Mouse (Mus musculus): ENCODE measurements around the gene Zfp335. TPM values are rescaled to one million over a fixed set of nuclear protein-coding genes. Genes with fewer than 3 reads are reported as not detected.

The Zfp335 gene
- total RNA-seq (2021) = 10 to 100 TPM; 22.6 to 28.5 TPM

DNA sequence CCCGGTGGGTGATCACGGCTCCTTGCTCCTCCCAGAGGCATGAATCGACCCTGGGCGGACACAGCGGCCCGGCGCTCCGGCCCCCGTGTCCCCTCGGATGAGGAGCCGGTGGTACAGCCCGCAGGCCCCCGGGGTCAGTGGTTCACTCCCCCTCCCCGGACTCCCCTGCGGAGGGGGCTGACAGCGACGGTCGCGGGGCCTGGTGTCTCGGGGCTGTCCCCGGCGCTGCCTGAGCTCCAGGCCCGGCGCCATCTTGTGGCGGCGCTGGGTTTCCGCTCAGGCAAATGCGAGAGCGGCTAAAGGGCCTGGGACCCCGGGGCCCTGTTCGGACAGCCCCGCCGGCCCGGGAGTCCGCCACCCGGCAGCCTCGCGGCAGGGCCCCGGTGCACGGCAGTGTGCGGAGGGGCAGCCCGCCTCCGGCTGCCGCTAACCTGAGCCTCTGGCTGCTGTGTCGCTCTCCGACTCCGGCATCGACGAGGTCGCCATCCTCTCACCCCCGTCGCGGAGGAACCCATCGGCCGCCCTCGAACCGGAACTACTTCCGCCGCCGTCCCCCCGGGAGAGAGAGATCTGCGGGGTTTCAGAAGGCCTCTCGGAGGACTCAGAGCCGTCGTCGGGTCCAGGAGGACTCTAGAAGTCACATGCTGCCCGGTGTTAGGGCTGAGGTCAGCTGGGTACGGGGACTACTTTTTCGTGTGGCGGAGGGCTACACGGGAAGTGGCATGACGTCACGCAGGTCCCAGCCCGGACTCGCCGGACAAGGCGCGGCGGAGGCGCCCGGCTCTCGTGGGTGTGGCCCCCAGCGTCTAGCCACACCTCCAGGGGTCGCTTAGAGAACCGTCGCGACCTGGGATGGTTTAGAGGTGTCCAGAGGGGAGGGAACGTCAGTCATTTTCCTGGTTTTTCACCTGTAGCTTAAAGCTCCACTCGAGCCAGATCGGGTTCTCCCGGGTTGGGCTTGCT is at the start of gene Zfp335:
TSS of gene Zfp335 (minus strand) at position 672 of the 963 bp plus-strand sequence.
- peak; percentile 94 to 95 for DNase-seq (ENCODE audit: low spot score in 2 of 2)

GRCm38 (mm10) chr2:164960716-164961441 is 49.3 kb upstream of the Zfp335 start, which contains the start of gene Slc12a5:
Gene Slc12a5 (plus strand): TSS chr2:164960802.
- intact Hi-C loops (cut with DNase I) = loop anchor here (2.0 to 5.0 kb wide), 2 partner anchors 110 to 316 kb away; no protein-coding TSS in a partner anchor
- peak in 1 of 2 experiments; percentile 73 for DNase-seq (ENCODE audit: low spot score in 2 of 2)

More for the DNA sequence above, at the start of gene Zfp335:
- intact Hi-C loops (cut with DNase I) = loop anchor here (2.0 kb wide), 2 partner anchors 33 to 123 kb away; partner anchors contain the start of genes Ncoa5 and Pcif1

- intact Hi-C loops (cut with DNase I) = no loop called here
- no peak for DNase-seq (ENCODE audit: low spot score in 2 of 2)
Observed at GRCm38 (mm10) chr2:164957548-164958315, 46.2 kb upstream of the Zfp335 start.

GRCm38 (mm10) chr2:164956195-164956594 is 44.6 kb upstream of the Zfp335 start:
- DNase-seq (ENCODE audit: low spot score in 2 of 2) = no peak
- intact Hi-C loops (cut with DNase I) = no loop called here

DNA sequence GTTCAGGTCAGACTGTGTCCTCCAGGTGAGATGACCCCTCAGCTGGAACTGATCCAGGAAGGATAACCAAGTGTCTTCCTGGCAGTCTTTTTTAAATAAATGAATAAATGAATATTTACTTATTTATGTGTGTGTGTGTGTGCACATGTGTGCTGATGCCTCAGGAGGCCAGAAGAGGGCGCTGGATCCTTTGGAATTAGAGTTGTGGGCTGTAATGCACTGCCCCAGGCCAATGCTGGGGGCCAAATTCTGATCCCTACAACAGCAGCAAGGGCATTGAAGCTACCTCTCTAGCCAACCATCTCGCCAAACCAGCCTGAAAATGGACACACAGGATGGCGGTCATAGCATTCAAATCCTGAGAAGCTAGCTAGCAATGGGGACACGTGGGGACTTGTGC is 44.2 kb upstream of the Zfp335 start:
- no peak for DNase-seq (ENCODE audit: low spot score in 2 of 2)
- intact Hi-C loops (cut with DNase I) = no loop called here

- DNase-seq (ENCODE audit: low spot score in 2 of 2) = peak in 1 of 2 experiments; percentile 77
- intact Hi-C loops (cut with DNase I) = no loop called here
Observed at GRCm38 (mm10) chr2:164953224-164953623, 41.7 kb upstream of the Zfp335 start.

- intact Hi-C loops (cut with DNase I) = no loop called here
- no peak for DNase-seq (ENCODE audit: low spot score in 2 of 2)
Observed at GRCm38 (mm10) chr2:164952448-164952847, 40.9 kb upstream of the Zfp335 start.

GRCm38 (mm10) chr2:164951745-164952144 is 40.2 kb upstream of the Zfp335 start:
- no peak for DNase-seq (ENCODE audit: low spot score in 2 of 2)
- intact Hi-C loops (cut with DNase I) = no loop called here

- intact Hi-C loops (cut with DNase I) = no loop called here
- DNase-seq (ENCODE audit: low spot score in 2 of 2) = no peak
Observed at GRCm38 (mm10) chr2:164950501-164950900, 38.9 kb upstream of the Zfp335 start.

DNA sequence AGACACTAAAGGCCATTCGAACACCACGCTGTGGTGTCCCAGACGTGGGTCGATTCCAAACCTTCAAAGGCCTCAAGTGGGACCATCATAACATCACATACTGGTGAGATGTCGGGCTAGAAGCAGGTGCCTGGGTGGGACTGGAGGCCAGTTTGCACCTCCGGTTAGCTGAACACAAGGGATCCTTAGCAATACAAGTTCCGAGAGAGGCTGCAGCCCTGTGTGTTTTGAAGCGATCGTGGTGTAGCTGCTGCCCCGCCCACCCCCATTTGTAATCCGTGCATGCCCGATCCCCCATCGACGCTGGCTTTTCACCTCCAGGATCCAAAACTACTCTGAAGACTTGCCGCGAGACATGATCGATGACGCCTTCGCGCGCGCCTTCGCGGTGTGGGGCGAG is 37.4 kb upstream of the Zfp335 start:
- intact Hi-C loops (cut with DNase I) = no loop called here
- DNase-seq (ENCODE audit: low spot score in 2 of 2) = no peak

DNA sequence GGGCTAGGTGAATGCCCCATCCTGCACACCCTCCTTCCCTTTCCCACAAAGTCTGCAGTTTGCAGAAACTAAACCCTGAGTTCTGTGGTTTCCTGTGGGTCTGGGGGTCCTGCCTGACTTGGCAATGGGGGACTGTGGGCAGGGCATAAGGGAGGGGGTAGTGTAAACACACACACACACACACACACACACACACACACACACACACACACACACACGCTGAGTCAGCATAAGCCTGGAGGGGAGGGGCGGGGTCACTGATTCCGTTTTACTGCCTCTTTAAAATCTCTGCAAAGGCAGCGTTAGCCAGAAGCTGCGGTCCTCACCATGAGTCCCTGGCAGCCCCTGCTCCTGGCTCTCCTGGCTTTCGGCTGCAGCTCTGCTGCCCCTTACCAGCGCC is 36.4 kb upstream of the Zfp335 start:
- intact Hi-C loops (cut with DNase I) = no loop called here

DNA sequence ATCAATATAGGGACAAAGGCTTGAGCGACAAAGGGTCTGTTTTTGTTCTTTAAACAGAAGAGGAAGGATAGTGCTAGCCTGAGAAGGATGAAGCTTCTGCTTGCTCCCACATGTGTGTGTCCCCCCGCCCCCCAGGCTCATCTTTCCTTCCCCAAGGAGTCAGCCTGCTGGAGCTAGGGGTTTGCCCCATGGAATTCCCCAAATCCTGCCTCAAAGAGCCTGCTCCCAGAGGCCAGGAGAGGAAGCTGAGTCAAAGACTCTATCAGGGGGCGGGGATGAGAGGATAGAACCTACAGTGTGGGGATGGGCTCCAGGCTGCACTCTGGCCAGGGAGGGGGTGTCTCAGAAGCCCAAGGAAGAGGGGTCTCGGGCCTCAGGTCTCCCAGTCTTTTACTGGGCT is 35.9 kb upstream of the Zfp335 start:
- no peak for DNase-seq (ENCODE audit: low spot score in 2 of 2)
- intact Hi-C loops (cut with DNase I) = no loop called here

More for the DNA sequence above, 36.4 kb upstream of the Zfp335 start:
- no peak for DNase-seq (ENCODE audit: low spot score in 2 of 2)

GRCm38 (mm10) chr2:164942692-164943290 is 31.2 kb upstream of the Zfp335 start:
- intact Hi-C loops (cut with DNase I) = no loop called here
- no peak for DNase-seq (ENCODE audit: low spot score in 2 of 2)

GRCm38 (mm10) chr2:164940140-164940830 is 28.7 kb upstream of the Zfp335 start, which contains the start of gene Mmp9:
Gene Mmp9 (plus strand): TSS chr2:164940780.
- no peak for DNase-seq (ENCODE audit: low spot score in 2 of 2)
- intact Hi-C loops (cut with DNase I) = no loop called here

DNA sequence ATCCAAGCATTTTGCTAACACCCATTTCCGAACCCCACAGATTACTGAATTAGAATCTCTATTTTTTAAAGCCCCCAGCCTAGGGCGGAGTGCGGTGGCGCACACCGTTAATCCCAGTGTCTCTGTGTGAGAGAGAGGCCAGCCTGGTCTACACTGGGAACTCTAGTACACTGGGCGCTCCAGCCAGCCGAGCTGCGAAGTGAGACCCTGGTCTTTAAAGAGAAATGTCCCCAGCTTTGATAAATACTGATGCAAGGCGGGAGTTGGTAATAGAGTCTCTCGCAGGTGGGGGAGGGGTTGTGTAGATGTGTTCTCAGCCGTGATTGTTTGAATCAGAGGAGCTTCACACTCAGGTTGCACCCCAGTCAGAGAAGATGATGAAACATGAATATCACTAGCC is 27.5 kb upstream of the Zfp335 start:
- peak; percentile 27 to 28 for DNase-seq (ENCODE audit: low spot score in 2 of 2)
- intact Hi-C loops (cut with DNase I) = no loop called here

DNA sequence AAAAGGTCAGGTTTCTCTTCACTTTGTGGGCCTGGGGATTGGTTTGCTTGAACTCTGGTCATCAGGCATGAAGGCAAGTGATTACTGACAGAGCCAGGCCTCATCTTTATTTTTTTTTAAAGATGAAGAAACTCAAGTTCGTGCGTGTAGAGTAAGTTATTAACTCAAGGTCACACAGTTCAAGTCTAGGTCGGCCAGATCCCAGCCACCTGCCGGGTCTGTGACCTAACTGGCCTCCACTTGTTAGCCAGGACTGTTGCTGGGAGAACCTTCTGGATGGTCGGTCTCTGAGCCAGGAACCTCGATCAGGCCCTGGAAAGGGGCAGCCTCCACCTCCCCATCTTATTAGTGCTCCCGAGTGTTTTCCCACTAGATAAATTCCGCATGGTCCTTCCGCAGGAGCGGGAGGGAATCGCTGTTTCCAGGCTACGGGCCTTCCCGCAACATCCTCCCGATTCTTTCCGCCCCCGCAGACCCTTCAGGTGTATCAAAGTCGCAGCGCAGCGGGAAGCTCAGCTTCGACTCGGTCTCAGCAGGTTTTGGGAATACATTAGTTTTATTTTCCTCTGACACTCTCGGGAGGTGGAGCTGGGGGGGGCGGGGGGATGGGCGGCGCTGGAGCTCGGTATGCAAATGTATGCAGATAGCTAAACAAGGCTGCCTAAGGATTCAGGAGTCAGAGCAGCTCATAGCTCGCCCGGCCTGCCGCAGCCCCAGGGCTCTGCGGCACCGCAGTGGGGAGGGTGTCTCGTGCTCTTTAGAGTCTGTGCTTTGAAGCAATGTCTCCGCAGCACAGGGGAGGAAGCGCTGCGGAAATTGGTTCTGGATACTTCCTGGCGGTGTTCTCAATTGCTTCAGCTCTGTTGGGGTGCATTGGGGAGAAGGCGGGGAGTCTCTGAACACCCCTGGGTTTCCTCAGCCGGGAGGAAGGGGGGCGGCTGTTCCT is 26.9 kb upstream of the Zfp335 start:
- DNase-seq (ENCODE audit: low spot score in 2 of 2) = peak; percentile 68 to 69
- intact Hi-C loops (cut with DNase I) = no loop called here

GRCm38 (mm10) chr2:164935991-164936390 is 24.4 kb upstream of the Zfp335 start:
- no peak for DNase-seq (ENCODE audit: low spot score in 2 of 2)

More at GRCm38 (mm10) chr2:164935991-164936390, 24.4 kb upstream of the Zfp335 start:
- intact Hi-C loops (cut with DNase I) = no loop called here

Measured in left cerebral cortex, postnatal 36 days (tissue).